In genomic region chr5:65950679-65951512, GRCm38 (mm10) we compare ENCODE assay signal across 9 mouse cellular contexts. TPM values are rescaled to one million over a fixed set of nuclear protein-coding genes. Genes with fewer than 3 reads are reported as not detected.
DNase-seq lines count a peak whose midpoint lies in the region; ATAC-seq and TF ChIP-seq lines count a peak whose summit lies in the region.
"Had no signal": no experiment of that assay in that cellular context is flagged by ENCODE, and none has a peak within 500 bp of the region (broad histone marks: within the 10 kb centered on the region; RNA-seq: fewer than 3 reads in every experiment).

No protein-coding gene starts in this region.

- H3K4me2 ChIP-seq in limb, embryonic 15.5 days, result no peak overlapping the region

- intact Hi-C loops in gastrocnemius, adult 2 months (cut with DNase I), result no loop called here

- no peak for TF ChIP-seq POLR2A in small intestine, adult 2 months (IDR thresholded peaks at IDR 0.05; ENCODE audit: low read depth, low read length)

- H3K9me3 ChIP-seq in limb, embryonic 15.5 days, result no peaks in the 10 kb centered on the region

- no peaks in the 10 kb centered on the region for H3K36me3 ChIP-seq in limb, embryonic 15.5 days
- no peaks in the 10 kb centered on the region for H3K36me3 ChIP-seq in small intestine, adult 2 months (ENCODE audit: control insufficient read depth, insufficient read depth, low read length)

- H3K4me1 ChIP-seq in limb, embryonic 15.5 days, result peaks cover 16% of the 10 kb centered on the region; the same call in 1 of the 2 replicates
- no peaks in the 10 kb centered on the region for H3K4me1 ChIP-seq in small intestine, adult 2 months (ENCODE audit: control insufficient read depth, insufficient read depth, insufficient read length, low read length)

- 60% methylated on average over 18 of the region's 18 CpGs for WGBS in limb, embryonic 15.5 days
- WGBS in small intestine, adult 2 months, result 56% methylated on average over 18 of the region's 18 CpGs

- no peak overlapping the region for H3K9ac ChIP-seq in limb, embryonic 15.5 days

- peak; percentile 6 for DNase-seq in adrenal gland, postnatal 25 days
- no peak for DNase-seq in adrenal gland, adult (ENCODE audit: inconsistent age in 2 of 2, low spot score in 1 of 2)
- peak; percentile 84 for DNase-seq in T-cell, adult 2 months (ENCODE audit: low spot score)
- DNase-seq in gastrocnemius, adult 2 months, result no peak
- DNase-seq in gastrocnemius, postnatal 25 days, result no peak

- H3K4me3 ChIP-seq in limb, embryonic 15.5 days, result no peak overlapping the region
- no peak overlapping the region for H3K4me3 ChIP-seq in small intestine, adult 2 months (ENCODE audit: low read depth, low read length)
- no peak overlapping the region for H3K4me3 ChIP-seq in gastrocnemius, adult 2 months

- TF ChIP-seq CTCF in small intestine, adult 2 months (IDR thresholded peaks at IDR 0.05; ENCODE audit: extremely low read depth, insufficient read length, insufficient replicate concordance, low read depth, low read length), result peak; percentile 24; the same call in 1 of the 2 replicates
- no peak for TF ChIP-seq CTCF in gastrocnemius, adult 2 months (IDR thresholded peaks at IDR 0.05)

- H3K27me3 ChIP-seq in limb, embryonic 15.5 days, result no peaks in the 10 kb centered on the region
- H3K27me3 ChIP-seq in small intestine, adult 2 months (ENCODE audit: control insufficient read depth, insufficient read depth, low read length), result no peaks in the 10 kb centered on the region

- H3K27ac ChIP-seq in limb, embryonic 15.5 days, result peak overlapping the region; percentile 48
- H3K27ac ChIP-seq in small intestine, adult 2 months (ENCODE audit: insufficient read depth, low read depth, low read length), result no peak overlapping the region
- no peak overlapping the region for H3K27ac ChIP-seq in gastrocnemius, adult 2 months

- peak; percentile 65 for ATAC-seq in granulocyte monocyte progenitor cell, adult 5-6 weeks (replicated peaks; ENCODE audit: poor library complexity, severe bottlenecking)
- ATAC-seq in limb, embryonic 15.5 days (ENCODE audit: insufficient number of reproducible peaks, low FRiP score, low TSS enrichment, low read depth), result no peak

RNA-seq across cellular contexts. Expression of gene Chrna9, which starts 16.2 kb away (rescaled TPM):
- total RNA-seq in adrenal gland, postnatal 25 days (2021), result not detected in 2 replicates
- not detected in 2 replicates for total RNA-seq in granulocyte monocyte progenitor cell, adult 5-6 weeks (2014; fragmentation: Nextera tagmentation)
- not detected in 2 replicates for total RNA-seq in granulocyte monocyte progenitor cell, adult 5-6 weeks (2017)
- polyA plus RNA-seq in limb, embryonic 15.5 days (2015; fragmentation: Nextera tagmentation; extraction: Ambion mirVana), result 0.13 and 0.96 TPM in 2 replicates
- not detected in 2 replicates for polyA plus RNA-seq in small intestine, adult 2 months (2012; rRNA removed)
- total RNA-seq in gastrocnemius, adult 2 months (2021), result 10 to 100 TPM; 16.9 to 21.3 TPM
- 10 to 100 TPM in 1 of 2 experiments, 1 to 10 TPM in 1; 5.4 to 11.4 TPM for total RNA-seq in gastrocnemius, postnatal 25 days (2021)
- polyA plus RNA-seq: heart, embryonic 14.5 days had no signal

RNA-seq across cellular contexts. Expression of gene 9130230L23Rik, which starts 53.2 kb away (rescaled TPM):
- total RNA-seq in adrenal gland, postnatal 25 days (2021), result 0.79 and 1.00 TPM in 2 replicates
- not detected in 2 replicates for total RNA-seq in granulocyte monocyte progenitor cell, adult 5-6 weeks (2014; fragmentation: Nextera tagmentation)
- not detected in 2 replicates for total RNA-seq in granulocyte monocyte progenitor cell, adult 5-6 weeks (2017)
- polyA plus RNA-seq in limb, embryonic 15.5 days (2015; fragmentation: Nextera tagmentation; extraction: Ambion mirVana), result 0.10 TPM in 1 of 2 replicates, not detected in the other
- 4.7 and 10.9 TPM in 2 replicates for polyA plus RNA-seq in small intestine, adult 2 months (2012; rRNA removed)
- under 1 TPM in 1 of 2 experiments, not detected in 1; 0.28 TPM for total RNA-seq in gastrocnemius, adult 2 months (2021)
- not detected for total RNA-seq in gastrocnemius, postnatal 25 days (2021)

Comparison
In these comparisons a context has a peak if more than half of its experiments do, and no peak if none do; other contexts are left out.
1. DNase-seq: peak in adrenal gland, postnatal 25 days (single experiment) and T-cell, adult 2 months (single experiment); none in adrenal gland, adult (0 of 2), gastrocnemius, adult 2 months (single experiment) and gastrocnemius, postnatal 25 days (single experiment).